Comparison of ENCODE assay signal across 8 mouse cellular contexts in genomic region chr1:75925802-75926201, GRCm38 (mm10).
DNase-seq lines count a peak whose midpoint lies in the region; ATAC-seq lines count a peak whose summit lies in the region.

No protein-coding gene starts in this region.

- H3K9me3 ChIP-seq in hindbrain, embryonic 12.5 days (replicated peaks) = no peaks in the 10 kb centered on the region
- no peaks in the 10 kb centered on the region for H3K9me3 ChIP-seq in lung, embryonic 15.5 days

- H3K4me3 ChIP-seq in hindbrain, embryonic 12.5 days = no peak overlapping the region
- H3K4me3 ChIP-seq in lung, embryonic 15.5 days = no peak overlapping the region

- peak overlapping the region; percentile 23; the same call in 1 of the 2 replicates for H3K4me2 ChIP-seq in hindbrain, embryonic 12.5 days (replicated peaks)
- no peak overlapping the region for H3K4me2 ChIP-seq in lung, embryonic 15.5 days

- no peaks in the 10 kb centered on the region for H3K36me3 ChIP-seq in hindbrain, embryonic 12.5 days
- H3K36me3 ChIP-seq in lung, embryonic 15.5 days = no peaks in the 10 kb centered on the region

- DNase-seq in NIH3T3 (ENCODE audit: low read depth) = peak; percentile 67
- peak; percentile 83 for DNase-seq in cerebellum, adult 8-10 months
- DNase-seq in forelimb bud, embryonic 11.5 days (ENCODE audit: low read depth, low spot score) = peak; percentile 95
- DNase-seq in layer of hippocampus, adult 9-10 months (ENCODE audit: low spot score) = peak; percentile 96
- peak; percentile 97 for DNase-seq in retina, embryonic 14.5 days (ENCODE audit: low spot score)
- DNase-seq in urinary bladder, postnatal 4 days (ENCODE audit: low spot score in 2 of 2) = peak; percentile 78 to 96

- H3K27ac ChIP-seq in hindbrain, embryonic 12.5 days = no peak overlapping the region
- no peak overlapping the region for H3K27ac ChIP-seq in lung, embryonic 15.5 days

- WGBS in hindbrain, embryonic 12.5 days = 8% methylated on average over 9 of the region's 9 CpGs
- WGBS in lung, embryonic 15.5 days = 28% methylated on average over 9 of the region's 9 CpGs

- peak; percentile 82 for ATAC-seq in hindbrain, embryonic 12.5 days (ENCODE audit: low FRiP score)
- peak; percentile 57; the same call in 1 of the 2 replicates for ATAC-seq in lung, embryonic 15.5 days (ENCODE audit: borderline replicate concordance, extremely low read depth, low FRiP score, low TSS enrichment)

- peaks cover 7% of the 10 kb centered on the region for H3K4me1 ChIP-seq in hindbrain, embryonic 12.5 days
- H3K4me1 ChIP-seq in lung, embryonic 15.5 days = no peaks in the 10 kb centered on the region

- H3K9ac ChIP-seq in hindbrain, embryonic 12.5 days = no peak overlapping the region
- no peak overlapping the region for H3K9ac ChIP-seq in lung, embryonic 15.5 days

- no peaks in the 10 kb centered on the region; the same call in 1 of the 2 replicates for H3K27me3 ChIP-seq in hindbrain, embryonic 12.5 days
- no peaks in the 10 kb centered on the region for H3K27me3 ChIP-seq in lung, embryonic 15.5 days
